Mouse (Mus musculus): ENCODE data around the gene Zmynd8. TPM values are rescaled to one million over a fixed set of nuclear protein-coding genes. Genes with fewer than 3 reads are reported as not detected.
A peak's percentile ranks its signal among the peaks of the same experiment; 100 is the strongest.

Zmynd8 gene
- polyA plus RNA-seq, 1 experiment, result 3.0 TPM

- peak overlapping the region; percentile 37; the same call in 1 of the 2 replicates for H3K27ac ChIP-seq (ENCODE audit: control insufficient read depth, insufficient read depth, low read depth, low read length)
- H3K4me1 ChIP-seq (ENCODE audit: control insufficient read depth, insufficient read depth, low read length), result peaks cover 17% of the 10 kb centered on the region
- no peak overlapping the region for H3K4me3 ChIP-seq (ENCODE audit: control insufficient read depth, low read depth, low read length)
- no peaks in the 10 kb centered on the region for H3K36me3 ChIP-seq (ENCODE audit: control insufficient read depth, insufficient read depth, low read length)
- TF ChIP-seq POLR2A (IDR thresholded peaks at IDR 0.05; ENCODE audit: control insufficient read depth, low read depth, low read length), result no peak
- TF ChIP-seq CTCF (IDR thresholded peaks at IDR 0.05; ENCODE audit: control insufficient read depth, insufficient read depth, insufficient replicate concordance, low read depth, low read length), result no peak
- H3K27me3 ChIP-seq (ENCODE audit: control insufficient read depth, insufficient read depth, low read length), result no peaks in the 10 kb centered on the region
Observed at GRCm38 (mm10) chr2:165889266-165889665, 9.6 kb downstream of the Zmynd8 start.

DNA sequence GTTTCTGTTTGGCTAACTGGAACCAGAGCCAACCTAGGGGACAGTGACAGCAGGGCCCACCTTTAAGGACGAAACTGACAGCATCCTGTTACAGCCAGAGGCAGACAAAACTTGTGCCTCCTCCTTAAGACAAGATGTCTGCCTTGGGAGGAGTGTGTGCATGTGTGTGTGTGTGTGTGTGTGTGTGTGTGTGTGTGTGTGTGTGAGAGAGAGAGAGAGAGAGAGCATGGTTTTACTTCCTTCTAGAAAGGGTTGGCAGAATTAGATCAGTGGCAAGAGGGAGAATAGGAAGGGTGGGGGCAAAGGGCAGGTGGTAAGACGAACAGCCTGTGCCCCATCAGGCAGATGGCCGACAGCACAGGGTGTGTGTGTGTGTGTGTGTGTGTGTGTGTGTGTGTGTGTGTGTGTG lies 10.0 kb downstream of the Zmynd8 start:
- H3K27me3 ChIP-seq (ENCODE audit: control insufficient read depth, insufficient read depth, low read length), result no peaks in the 10 kb centered on the region
- no peak overlapping the region for H3K4me3 ChIP-seq (ENCODE audit: control insufficient read depth, low read depth, low read length)
- no peaks in the 10 kb centered on the region for H3K36me3 ChIP-seq (ENCODE audit: control insufficient read depth, insufficient read depth, low read length)
- peaks cover 22% of the 10 kb centered on the region for H3K4me1 ChIP-seq (ENCODE audit: control insufficient read depth, insufficient read depth, low read length)
- peak overlapping the region; percentile 79 for H3K27ac ChIP-seq (ENCODE audit: control insufficient read depth, insufficient read depth, low read depth, low read length)
- TF ChIP-seq CTCF (IDR thresholded peaks at IDR 0.05; ENCODE audit: control insufficient read depth, insufficient read depth, insufficient replicate concordance, low read depth, low read length), result no peak
- no peak for TF ChIP-seq POLR2A (IDR thresholded peaks at IDR 0.05; ENCODE audit: control insufficient read depth, low read depth, low read length)

DNA sequence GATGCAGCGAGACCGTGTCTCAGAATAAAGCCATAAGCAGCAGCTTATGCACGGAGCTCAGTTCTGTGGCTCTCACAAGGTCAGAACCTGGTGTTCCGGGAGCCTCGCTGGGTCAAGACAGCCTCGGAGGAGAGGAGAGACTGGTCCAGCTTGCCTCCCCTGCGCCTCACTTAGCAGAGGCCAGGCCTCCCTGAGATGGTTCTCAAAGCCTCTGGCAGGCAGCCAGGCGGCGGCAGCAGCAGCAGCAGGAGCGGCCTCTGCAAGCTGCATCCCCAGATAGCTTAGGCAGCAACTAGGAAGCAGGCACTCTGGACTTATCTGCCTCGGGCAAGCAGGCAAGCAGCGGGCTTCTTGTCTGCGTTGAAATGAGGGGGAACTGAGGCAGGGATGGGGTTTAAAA lies 10.4 kb downstream of the Zmynd8 start:
- H3K4me1 ChIP-seq (ENCODE audit: control insufficient read depth, insufficient read depth, low read length), result peaks cover 22% of the 10 kb centered on the region
- H3K36me3 ChIP-seq (ENCODE audit: control insufficient read depth, insufficient read depth, low read length), result no peaks in the 10 kb centered on the region
- no peak overlapping the region for H3K4me3 ChIP-seq (ENCODE audit: control insufficient read depth, low read depth, low read length)
- H3K27ac ChIP-seq (ENCODE audit: control insufficient read depth, insufficient read depth, low read depth, low read length), result peak overlapping the region; percentile 79
- H3K27me3 ChIP-seq (ENCODE audit: control insufficient read depth, insufficient read depth, low read length), result no peaks in the 10 kb centered on the region
- 0 out of 2 replicates have a peak, but pooled peaks have one; percentile 9 for TF ChIP-seq POLR2A (IDR thresholded peaks at IDR 0.05; ENCODE audit: control insufficient read depth, low read depth, low read length)
- TF ChIP-seq CTCF (IDR thresholded peaks at IDR 0.05; ENCODE audit: control insufficient read depth, insufficient read depth, insufficient replicate concordance, low read depth, low read length), result no peak

- H3K27ac ChIP-seq (ENCODE audit: control insufficient read depth, insufficient read depth, low read depth, low read length), result peak overlapping the region; percentile 89
- no peak overlapping the region for H3K4me3 ChIP-seq (ENCODE audit: control insufficient read depth, low read depth, low read length)
- H3K4me1 ChIP-seq (ENCODE audit: control insufficient read depth, insufficient read depth, low read length), result peaks cover 25% of the 10 kb centered on the region
- TF ChIP-seq POLR2A (IDR thresholded peaks at IDR 0.05; ENCODE audit: control insufficient read depth, low read depth, low read length) (no peak), CTCF (IDR thresholded peaks at IDR 0.05; ENCODE audit: control insufficient read depth, insufficient read depth, insufficient replicate concordance, low read depth, low read length) (no peak)
- H3K36me3 ChIP-seq (ENCODE audit: control insufficient read depth, insufficient read depth, low read length), result no peaks in the 10 kb centered on the region
- H3K27me3 ChIP-seq (ENCODE audit: control insufficient read depth, insufficient read depth, low read length), result no peaks in the 10 kb centered on the region
Observed at GRCm38 (mm10) chr2:165886857-165887628, 11.8 kb downstream of the Zmynd8 start.

DNA sequence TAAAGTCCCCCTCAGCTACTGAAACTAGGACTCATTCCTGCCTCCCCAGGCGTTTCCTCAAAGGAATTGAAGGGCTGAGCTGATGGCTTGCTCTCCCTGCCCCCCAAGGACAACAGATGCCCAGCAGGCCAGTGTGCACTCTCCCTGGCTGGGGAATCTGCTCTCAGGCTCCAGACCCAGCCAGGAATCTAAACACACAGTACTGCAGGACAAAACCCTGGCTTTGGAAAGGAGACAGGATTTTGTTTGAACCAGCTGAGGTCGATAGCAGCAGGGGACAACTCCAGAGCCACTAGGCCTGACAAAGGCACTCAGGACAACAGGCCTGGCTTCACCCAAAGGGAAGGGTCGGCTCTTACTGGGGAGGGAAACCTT lies 12.3 kb downstream of the Zmynd8 start:
- Histone ChIP-seq H3K36me3 (ENCODE audit: control insufficient read depth, insufficient read depth, low read length) (no peaks in the 10 kb centered on the region), H3K4me3 (ENCODE audit: control insufficient read depth, low read depth, low read length) (no peak overlapping the region), H3K4me1 (ENCODE audit: control insufficient read depth, insufficient read depth, low read length) (peaks cover 25% of the 10 kb centered on the region), H3K27me3 (ENCODE audit: control insufficient read depth, insufficient read depth, low read length) (no peaks in the 10 kb centered on the region), H3K27ac (ENCODE audit: control insufficient read depth, insufficient read depth, low read depth, low read length) (peak overlapping the region; percentile 89)
- TF ChIP-seq POLR2A (IDR thresholded peaks at IDR 0.05; ENCODE audit: control insufficient read depth, low read depth, low read length), result no peak
- TF ChIP-seq CTCF (IDR thresholded peaks at IDR 0.05; ENCODE audit: control insufficient read depth, insufficient read depth, insufficient replicate concordance, low read depth, low read length), result no peak

DNA sequence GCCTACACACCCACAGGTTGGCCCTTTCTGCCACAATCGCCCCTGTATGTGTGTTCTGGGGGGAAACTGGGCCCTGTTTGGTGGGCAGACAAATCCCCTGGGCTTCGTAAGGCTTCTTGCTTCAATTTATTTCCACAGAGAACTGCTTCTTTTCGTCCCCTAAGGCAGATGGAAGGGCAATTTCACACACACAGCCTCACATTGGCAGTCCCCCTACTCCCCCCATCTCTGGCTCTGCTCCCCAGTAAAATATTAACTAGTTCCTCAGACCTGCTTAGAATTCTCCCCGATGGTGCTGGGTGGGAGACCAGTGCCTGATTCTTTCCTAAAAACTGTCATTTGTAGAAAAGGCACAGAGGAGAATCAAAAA lies 12.9 kb downstream of the Zmynd8 start:
- Histone ChIP-seq H3K4me3 (ENCODE audit: control insufficient read depth, low read depth, low read length) (no peak overlapping the region), H3K4me1 (ENCODE audit: control insufficient read depth, insufficient read depth, low read length) (peaks cover 25% of the 10 kb centered on the region), H3K36me3 (ENCODE audit: control insufficient read depth, insufficient read depth, low read length) (no peaks in the 10 kb centered on the region), H3K27ac (ENCODE audit: control insufficient read depth, insufficient read depth, low read depth, low read length) (peak overlapping the region; percentile 55), H3K27me3 (ENCODE audit: control insufficient read depth, insufficient read depth, low read length) (no peaks in the 10 kb centered on the region)
- no peak for TF ChIP-seq CTCF (IDR thresholded peaks at IDR 0.05; ENCODE audit: control insufficient read depth, insufficient read depth, insufficient replicate concordance, low read depth, low read length)
- no peak for TF ChIP-seq POLR2A (IDR thresholded peaks at IDR 0.05; ENCODE audit: control insufficient read depth, low read depth, low read length)

DNA sequence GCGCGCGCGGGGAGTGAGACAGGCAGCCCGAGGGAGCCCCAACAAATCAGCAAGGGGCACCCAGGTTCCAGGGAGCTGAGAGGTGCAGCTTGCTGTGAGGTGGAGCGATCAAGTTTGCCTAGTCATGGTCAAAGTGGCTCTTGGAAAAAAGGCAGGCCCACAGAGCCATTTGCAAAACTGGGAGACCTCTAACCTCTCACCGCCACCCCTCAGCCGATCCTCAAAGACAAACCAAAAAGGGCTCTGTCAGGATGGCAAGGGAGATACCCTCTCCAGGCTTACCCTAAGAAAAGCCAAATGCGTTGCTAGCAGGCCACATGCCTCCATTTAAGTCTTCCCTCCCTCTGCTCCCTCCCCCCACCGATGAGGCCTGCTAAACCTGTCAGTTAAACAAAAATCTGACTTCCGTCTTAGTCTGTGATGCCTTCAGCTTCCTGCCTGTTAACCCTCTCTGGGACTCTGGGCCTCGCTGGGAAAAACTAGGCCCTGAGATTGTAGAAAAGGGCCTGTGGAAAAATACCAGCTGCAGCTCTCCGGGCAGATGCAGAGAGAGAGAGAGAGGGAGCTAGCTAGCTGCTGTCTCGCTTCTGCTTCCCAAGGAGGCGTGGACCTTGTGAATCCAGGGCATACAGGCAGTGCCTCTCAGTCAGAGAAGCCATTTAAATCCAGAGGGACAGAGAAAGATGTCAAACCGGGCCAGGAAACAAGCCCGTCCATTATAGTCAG lies 13.4 kb downstream of the Zmynd8 start:
- H3K27ac ChIP-seq (ENCODE audit: control insufficient read depth, insufficient read depth, low read depth, low read length), result peak overlapping the region; percentile 55
- peaks cover 27% of the 10 kb centered on the region for H3K4me1 ChIP-seq (ENCODE audit: control insufficient read depth, insufficient read depth, low read length)
- no peaks in the 10 kb centered on the region for H3K27me3 ChIP-seq (ENCODE audit: control insufficient read depth, insufficient read depth, low read length)
- H3K4me3 ChIP-seq (ENCODE audit: control insufficient read depth, low read depth, low read length), result no peak overlapping the region
- no peak for TF ChIP-seq POLR2A (IDR thresholded peaks at IDR 0.05; ENCODE audit: control insufficient read depth, low read depth, low read length)
- TF ChIP-seq CTCF (IDR thresholded peaks at IDR 0.05; ENCODE audit: control insufficient read depth, insufficient read depth, insufficient replicate concordance, low read depth, low read length), result no peak
- no peaks in the 10 kb centered on the region for H3K36me3 ChIP-seq (ENCODE audit: control insufficient read depth, insufficient read depth, low read length)
